ENCODE assay signal across 17 mouse cellular contexts in the genomic region with DNA sequence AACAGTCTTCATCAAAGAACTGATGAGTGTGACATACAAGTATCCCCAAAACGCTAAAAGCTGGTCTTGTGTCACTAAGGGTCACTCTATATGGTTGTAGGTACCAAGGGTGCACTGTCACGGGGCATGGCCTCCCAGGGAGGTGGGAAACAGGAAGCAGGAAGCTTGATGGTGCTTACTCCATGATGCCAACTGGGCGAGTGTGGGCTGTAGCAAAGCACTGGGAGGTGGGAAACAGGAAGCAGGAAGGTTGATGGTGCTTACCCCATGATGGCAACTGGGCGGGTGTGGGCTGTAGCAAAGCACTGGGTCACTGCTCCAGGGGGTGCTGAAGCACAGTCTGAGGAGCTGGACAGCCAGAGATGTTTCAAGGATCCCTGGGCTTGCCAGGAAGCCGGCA.
"Had no signal": no experiment of that assay in that cellular context is flagged by ENCODE, and none has a peak within 500 bp of the region (broad histone marks: within the 10 kb centered on the region; RNA-seq: fewer than 3 reads in every experiment).

No protein-coding gene starts in this region.

- H3K4me3 ChIP-seq: midbrain, embryonic 10.5 days; midbrain, embryonic 12.5 days; neural tube, embryonic 12.5 days; stomach, embryonic 15.5 days had no signal

- H3K36me3 ChIP-seq: midbrain, embryonic 10.5 days; midbrain, embryonic 12.5 days; neural tube, embryonic 12.5 days; stomach, embryonic 15.5 days had no signal

- ATAC-seq: midbrain, embryonic 16.5 days had no signal

- H3K9ac ChIP-seq: liver, embryonic 14.5 days; lung, embryonic 14.5 days; midbrain, embryonic 12.5 days; neural tube, embryonic 12.5 days; stomach, embryonic 15.5 days had no signal

- H3K27me3 ChIP-seq: midbrain, embryonic 12.5 days; neural tube, embryonic 12.5 days; stomach, embryonic 15.5 days had no signal

- H3K4me2 ChIP-seq: lung, embryonic 14.5 days; midbrain, embryonic 12.5 days; neural tube, embryonic 12.5 days; stomach, embryonic 15.5 days had no signal

- DNase-seq: lung, adult 18-20 months; lung, embryonic 14.5 days; lung, postnatal 10 days; lung, postnatal 4 days; midbrain, embryonic 14.5 days; right cerebral cortex, postnatal 25 days; right cerebral cortex, postnatal 4 days; spleen, adult 18-20 months; thymus, adult 18-20 months; thymus, postnatal 14 days; thymus, postnatal 36 days had no signal

- H3K27ac ChIP-seq: liver, embryonic 14.5 days; midbrain, embryonic 10.5 days; midbrain, embryonic 12.5 days; neural tube, embryonic 12.5 days; stomach, embryonic 15.5 days had no signal

- H3K4me1 ChIP-seq: midbrain, embryonic 10.5 days; midbrain, embryonic 12.5 days; neural tube, embryonic 12.5 days; stomach, embryonic 15.5 days had no signal
